Mouse (Mus musculus) embryonic fibroblast, embryonic 13.5 days (primary cell): ENCODE measurements around the gene Itpr2. TPM values are rescaled to one million over a fixed set of nuclear protein-coding genes. Genes with fewer than 3 reads are reported as not detected.

Experiments
- H3K27ac ChIP-seq: 2 replicates; pipeline ENCODE4 v1.5.1; 2012; ENCODE audit warnings: low read length, control low read depth, inconsistent platforms; ENCODE audit not compliant: insufficient read depth
- H3K4me1 ChIP-seq: 2 replicates; pipeline ENCODE4 v1.6.1; 2011; ENCODE audit warnings: low read length; ENCODE audit not compliant: control insufficient read depth, insufficient read depth
- H3K4me3 ChIP-seq: 2 replicates; pipeline ENCODE4 v1.5.1; 2011; ENCODE audit warnings: mild to moderate bottlenecking, control low read depth, low read length; ENCODE audit not compliant: insufficient read depth
- CTCF ChIP-seq: IDR thresholded peaks from 2 replicates; pipeline ENCODE4 v1.5.1; 2011; ENCODE audit warnings: mild to moderate bottlenecking, control low read depth, low read length, moderate library complexity, borderline replicate concordance; ENCODE audit not compliant: insufficient read depth
- POLR2A ChIP-seq: IDR thresholded peaks from 2 replicates; pipeline ENCODE4 v1.6.1; 2011; ENCODE audit warnings: low read depth, mild to moderate bottlenecking, control low read depth, low read length, moderate library complexity
- polyA plus RNA-seq: library from polyadenylated mRNA; stranded (reverse); fragments of >200 nt; gene quantifications from 2 replicates; pipeline ENCODE4 v1.2.4, GENCODE M21; 2011; ENCODE audit warnings: low read depth; ENCODE audit not compliant: missing spikeins, insufficient read length

Itpr2 gene
- polyA plus RNA-seq, 1 experiment = 7.7 TPM

- Histone ChIP-seq H3K27ac (no peak overlapping the region), H3K4me3 (no peak overlapping the region), H3K4me1 (no peaks in the 10 kb centered on the region)
- no peak for TF ChIP-seq CTCF
- TF ChIP-seq POLR2A = no peak
Measured at GRCm38 (mm10) chr6:146152843-146153242, 349.2 kb downstream of the Itpr2 start.

- no peaks in the 10 kb centered on the region; the same call in 1 of the 2 replicates for H3K4me1 ChIP-seq
- H3K27ac ChIP-seq = no peak overlapping the region
- no peak overlapping the region for H3K4me3 ChIP-seq
- no peak for TF ChIP-seq POLR2A
- no peak for TF ChIP-seq CTCF
Measured at GRCm38 (mm10) chr6:146140966-146141585, 360.9 kb downstream of the Itpr2 start.

GRCm38 (mm10) chr6:146140171-146140570 lies 361.9 kb downstream of the Itpr2 start:
- Histone ChIP-seq H3K4me1 (no peaks in the 10 kb centered on the region; the same call in 1 of the 2 replicates), H3K27ac (no peak overlapping the region), H3K4me3 (no peak overlapping the region)
- TF ChIP-seq POLR2A (no peak), CTCF (no peak)

- TF ChIP-seq POLR2A (no peak), CTCF (no peak)
- no peak overlapping the region for H3K27ac ChIP-seq
Measured at GRCm38 (mm10) chr6:146136646-146137045, 365.4 kb downstream of the Itpr2 start.

GRCm38 (mm10) chr6:146136244-146136643 lies 365.8 kb downstream of the Itpr2 start:
- Histone ChIP-seq H3K4me1 (peaks cover 8% of the 10 kb centered on the region; the same call in 1 of the 2 replicates), H3K27ac (no peak overlapping the region), H3K4me3 (no peak overlapping the region)
- TF ChIP-seq POLR2A = no peak
- TF ChIP-seq CTCF = no peak

More at GRCm38 (mm10) chr6:146136646-146137045, 365.4 kb downstream of the Itpr2 start:
- Histone ChIP-seq H3K4me1 (peaks cover 8% of the 10 kb centered on the region; the same call in 1 of the 2 replicates), H3K4me3 (no peak overlapping the region)

- H3K27ac ChIP-seq = no peak overlapping the region
- TF ChIP-seq POLR2A = no peak
Measured at GRCm38 (mm10) chr6:146135291-146135690, 366.7 kb downstream of the Itpr2 start.

GRCm38 (mm10) chr6:146133921-146134320 lies 368.1 kb downstream of the Itpr2 start:
- Histone ChIP-seq H3K4me1 (peaks cover 8% of the 10 kb centered on the region; the same call in 1 of the 2 replicates), H3K4me3 (no peak overlapping the region), H3K27ac (0 out of 2 replicates have a peak overlapping the region, but pooled peaks have one; percentile 24)
- TF ChIP-seq CTCF = no peak
- no peak for TF ChIP-seq POLR2A

More at GRCm38 (mm10) chr6:146135291-146135690, 366.7 kb downstream of the Itpr2 start:
- Histone ChIP-seq H3K4me1 (peaks cover 8% of the 10 kb centered on the region; the same call in 1 of the 2 replicates), H3K4me3 (no peak overlapping the region)

GRCm38 (mm10) chr6:146129066-146129465 lies 373.0 kb downstream of the Itpr2 start:
- Histone ChIP-seq H3K4me1 (0 out of 2 replicates have a peak, but pooled peaks cover 3% of the 10 kb centered on the region), H3K4me3 (no peak overlapping the region), H3K27ac (no peak overlapping the region)
- TF ChIP-seq POLR2A = no peak

GRCm38 (mm10) chr6:146126823-146127681 lies 375.0 kb downstream of the Itpr2 start:
- Histone ChIP-seq H3K4me3 (no peak overlapping the region), H3K4me1 (no peaks in the 10 kb centered on the region), H3K27ac (no peak overlapping the region)
- no peak for TF ChIP-seq POLR2A
- no peak for TF ChIP-seq CTCF

GRCm38 (mm10) chr6:146125621-146126020 lies 376.4 kb downstream of the Itpr2 start:
- TF ChIP-seq POLR2A = no peak
- no peak for TF ChIP-seq CTCF

More at GRCm38 (mm10) chr6:146125621-146126020, 376.4 kb downstream of the Itpr2 start:
- no peak overlapping the region for H3K27ac ChIP-seq
- H3K4me1 ChIP-seq = no peaks in the 10 kb centered on the region
- no peak overlapping the region for H3K4me3 ChIP-seq
